8 mouse cellular contexts compared by ENCODE assay signal in genomic region chr17:66112166-66112565, GRCm38 (mm10). TPM values are rescaled to one million over a fixed set of nuclear protein-coding genes. Genes with fewer than 3 reads are reported as not detected.
A peak's percentile ranks its signal among the peaks of the same experiment; 100 is the strongest.
DNase-seq lines count a peak whose midpoint lies in the region; ATAC-seq and TF ChIP-seq lines count a peak whose summit lies in the region.

No protein-coding gene starts in this region.

- DNase-seq in lung, postnatal 0 days (ENCODE audit: low spot score), result no peak
- DNase-seq in lung, postnatal 14 days, result no peak
- no peak for DNase-seq in thymus, postnatal 10 days (ENCODE audit: low spot score in 2 of 2)
- DNase-seq in spleen, adult 18-20 months, result no peak
- no peak for DNase-seq in cerebellum, adult 11-12 months

- WGBS in lung, postnatal 0 days, result 24% methylated on average over 4 of the region's 4 CpGs
- 46% methylated on average over 4 of the region's 4 CpGs for WGBS in limb, embryonic 12.5 days
- 33% methylated on average over 4 of the region's 4 CpGs for WGBS in stomach, embryonic 14.5 days

- TF ChIP-seq POLR2A in embryonic fibroblast, embryonic 13.5 days (IDR thresholded peaks at IDR 0.05; ENCODE audit: low read depth, low read length), result no peak

- H3K9ac ChIP-seq in lung, postnatal 0 days (replicated peaks; ENCODE audit: low read depth), result peak overlapping the region; percentile 71; the same call in 1 of the 2 replicates
- peak overlapping the region; percentile 82 for H3K9ac ChIP-seq in limb, embryonic 12.5 days (replicated peaks)
- H3K9ac ChIP-seq in stomach, embryonic 14.5 days (replicated peaks; ENCODE audit: low read depth, low read length), result peak overlapping the region; percentile 25; the same call in 1 of the 2 replicates

- H3K4me3 ChIP-seq in lung, postnatal 0 days (ENCODE audit: low read depth, low read length), result peak overlapping the region; percentile 78
- H3K4me3 ChIP-seq in embryonic fibroblast, embryonic 13.5 days (ENCODE audit: insufficient read depth, low read length), result peak overlapping the region; percentile 68
- peak overlapping the region; percentile 86 for H3K4me3 ChIP-seq in limb, embryonic 12.5 days (replicated peaks)
- H3K4me3 ChIP-seq in stomach, embryonic 14.5 days (ENCODE audit: low read depth, low read length), result peak overlapping the region; percentile 65

- no peak for ATAC-seq in lung, postnatal 0 days
- no peak for ATAC-seq in limb, embryonic 12.5 days (ENCODE audit: insufficient number of reproducible peaks, insufficient read depth, low FRiP score, low TSS enrichment, low read depth)
- ATAC-seq in stomach, embryonic 14.5 days (ENCODE audit: insufficient number of reproducible peaks, insufficient read depth, low FRiP score, low read depth), result no peak

- no peaks in the 10 kb centered on the region; the same call in 1 of the 2 replicates for H3K4me1 ChIP-seq in lung, postnatal 0 days (ENCODE audit: insufficient read depth, low read depth, low read length)
- H3K4me1 ChIP-seq in embryonic fibroblast, embryonic 13.5 days (ENCODE audit: control insufficient read depth, insufficient read depth, low read length), result peaks cover 4% of the 10 kb centered on the region; the same call in 1 of the 2 replicates
- peaks cover 14% of the 10 kb centered on the region for H3K4me1 ChIP-seq in limb, embryonic 12.5 days (replicated peaks)
- peaks cover 12% of the 10 kb centered on the region for H3K4me1 ChIP-seq in stomach, embryonic 14.5 days (ENCODE audit: control insufficient read depth, insufficient read depth, low read length)

- peaks cover 21% of the 10 kb centered on the region for H3K36me3 ChIP-seq in lung, postnatal 0 days (ENCODE audit: insufficient read depth, low read length)
- peaks cover 37% of the 10 kb centered on the region for H3K36me3 ChIP-seq in limb, embryonic 12.5 days
- H3K36me3 ChIP-seq in stomach, embryonic 14.5 days (ENCODE audit: control insufficient read depth, insufficient read depth, low read length), result peaks cover 33% of the 10 kb centered on the region

- no peaks in the 10 kb centered on the region for H3K27me3 ChIP-seq in lung, postnatal 0 days (replicated peaks; ENCODE audit: insufficient read depth, low read length)
- no peaks in the 10 kb centered on the region for H3K27me3 ChIP-seq in limb, embryonic 12.5 days
- no peaks in the 10 kb centered on the region for H3K27me3 ChIP-seq in stomach, embryonic 14.5 days (ENCODE audit: control insufficient read depth, insufficient read depth, low read length)

- H3K9me3 ChIP-seq in lung, postnatal 0 days (ENCODE audit: low read length), result no peaks in the 10 kb centered on the region
- H3K9me3 ChIP-seq in limb, embryonic 12.5 days, result no peaks in the 10 kb centered on the region
- H3K9me3 ChIP-seq in stomach, embryonic 14.5 days (ENCODE audit: control insufficient read depth, low read depth, low read length), result no peaks in the 10 kb centered on the region

- TF ChIP-seq EP300 in lung, postnatal 0 days (IDR thresholded peaks at IDR 0.05), result no peak

- no peak for TF ChIP-seq CTCF in lung, postnatal 0 days (IDR thresholded peaks at IDR 0.05)
- no peak for TF ChIP-seq CTCF in embryonic fibroblast, embryonic 13.5 days (IDR thresholded peaks at IDR 0.05; ENCODE audit: borderline replicate concordance, insufficient read depth, low read length)

- peak overlapping the region; percentile 78; the same call in 1 of the 2 replicates for H3K27ac ChIP-seq in lung, postnatal 0 days (ENCODE audit: low read length)
- no peak overlapping the region; the same call in 1 of the 2 replicates for H3K27ac ChIP-seq in embryonic fibroblast, embryonic 13.5 days (ENCODE audit: insufficient read depth, low read length)
- 0 out of 2 replicates have a peak overlapping the region, but pooled peaks have one; percentile 77 for H3K27ac ChIP-seq in limb, embryonic 12.5 days
- no peak overlapping the region for H3K27ac ChIP-seq in stomach, embryonic 14.5 days (ENCODE audit: low read length)

- peak overlapping the region; percentile 52 for H3K4me2 ChIP-seq in lung, postnatal 0 days (replicated peaks; ENCODE audit: low read depth, low read length)
- H3K4me2 ChIP-seq in limb, embryonic 12.5 days, result peak overlapping the region; percentile 65
- H3K4me2 ChIP-seq in stomach, embryonic 14.5 days (replicated peaks; ENCODE audit: low read depth, low read length), result peak overlapping the region; percentile 67

RNA-seq across cellular contexts. Expression of gene Washc1, which starts 0.8 kb away (rescaled TPM):
- polyA plus RNA-seq in lung, postnatal 0 days (2015; fragmentation: Nextera tagmentation; extraction: Ambion mirVana), result 40.1 and 43.4 TPM in 2 replicates
- polyA plus RNA-seq in embryonic fibroblast, embryonic 13.5 days (2011; ENCODE audit: insufficient read length, low read depth, missing spikeins), result 25.0 and 31.6 TPM in 2 replicates
- 37.4 and 40.9 TPM in 2 replicates for polyA plus RNA-seq in limb, embryonic 12.5 days (2016; fragmentation: Nextera tagmentation; extraction: Ambion mirVana)
- 38.0 and 38.2 TPM in 2 replicates for polyA plus RNA-seq in stomach, embryonic 14.5 days (2014; fragmentation: Nextera tagmentation; extraction: Ambion mirVana)

RNA-seq across cellular contexts. Expression of gene Ndufv2, which starts 10.8 kb away (rescaled TPM):
- 219 and 239 TPM in 2 replicates for polyA plus RNA-seq in lung, postnatal 0 days (2015; fragmentation: Nextera tagmentation; extraction: Ambion mirVana)
- 159 and 199 TPM in 2 replicates for polyA plus RNA-seq in embryonic fibroblast, embryonic 13.5 days (2011; ENCODE audit: insufficient read length, low read depth, missing spikeins)
- 295 and 307 TPM in 2 replicates for polyA plus RNA-seq in limb, embryonic 12.5 days (2016; fragmentation: Nextera tagmentation; extraction: Ambion mirVana)
- polyA plus RNA-seq in stomach, embryonic 14.5 days (2014; fragmentation: Nextera tagmentation; extraction: Ambion mirVana), result 343 and 364 TPM in 2 replicates

RNA-seq across cellular contexts. Expression of gene Ddx11, which starts 11.2 kb away (rescaled TPM):
- polyA plus RNA-seq in lung, postnatal 0 days (2015; fragmentation: Nextera tagmentation; extraction: Ambion mirVana), result 2.1 and 2.2 TPM in 2 replicates
- 8.9 and 9.4 TPM in 2 replicates for polyA plus RNA-seq in embryonic fibroblast, embryonic 13.5 days (2011; ENCODE audit: insufficient read length, low read depth, missing spikeins)
- polyA plus RNA-seq in limb, embryonic 12.5 days (2016; fragmentation: Nextera tagmentation; extraction: Ambion mirVana), result 33.4 and 45.0 TPM in 2 replicates
- 23.2 and 23.6 TPM in 2 replicates for polyA plus RNA-seq in stomach, embryonic 14.5 days (2014; fragmentation: Nextera tagmentation; extraction: Ambion mirVana)

RNA-seq across cellular contexts. Expression of gene Ankrd12, which starts 35.3 kb away (rescaled TPM):
- 29.4 and 33.4 TPM in 2 replicates for polyA plus RNA-seq in lung, postnatal 0 days (2015; fragmentation: Nextera tagmentation; extraction: Ambion mirVana)
- polyA plus RNA-seq in embryonic fibroblast, embryonic 13.5 days (2011; ENCODE audit: insufficient read length, low read depth, missing spikeins), result 23.0 and 23.3 TPM in 2 replicates
- 25.0 and 28.2 TPM in 2 replicates for polyA plus RNA-seq in limb, embryonic 12.5 days (2016; fragmentation: Nextera tagmentation; extraction: Ambion mirVana)
- 32.8 and 33.5 TPM in 2 replicates for polyA plus RNA-seq in stomach, embryonic 14.5 days (2014; fragmentation: Nextera tagmentation; extraction: Ambion mirVana)

Comparison
In these comparisons a context has a peak if more than half of its experiments do, and no peak if none do; other contexts are left out.
1. H3K27ac ChIP-seq: peak in lung, postnatal 0 days (single experiment) and limb, embryonic 12.5 days (single experiment); none in embryonic fibroblast, embryonic 13.5 days (single experiment) and stomach, embryonic 14.5 days (single experiment).
2. H3K9ac ChIP-seq: peak in every context shown above with its lines; median percentile 82 in limb, embryonic 12.5 days; 71 in lung, postnatal 0 days; 25 in stomach, embryonic 14.5 days.
3. Peak in every context shown above with its lines, with median percentiles within 50 percentile points of each other: H3K4me2 ChIP-seq and H3K4me3 ChIP-seq.